Mouse (Mus musculus) ovary, adult 18-20 months (tissue): Measurements from ENCODE around the gene Hist2h2bb.

Source experiments
- DNase-seq: peaks from one replicate; pipeline ENCODE4 v3.0.0; 2022; ENCODE audit warnings: low spot score, mixed read lengths

The Hist2h2bb gene

DNA sequence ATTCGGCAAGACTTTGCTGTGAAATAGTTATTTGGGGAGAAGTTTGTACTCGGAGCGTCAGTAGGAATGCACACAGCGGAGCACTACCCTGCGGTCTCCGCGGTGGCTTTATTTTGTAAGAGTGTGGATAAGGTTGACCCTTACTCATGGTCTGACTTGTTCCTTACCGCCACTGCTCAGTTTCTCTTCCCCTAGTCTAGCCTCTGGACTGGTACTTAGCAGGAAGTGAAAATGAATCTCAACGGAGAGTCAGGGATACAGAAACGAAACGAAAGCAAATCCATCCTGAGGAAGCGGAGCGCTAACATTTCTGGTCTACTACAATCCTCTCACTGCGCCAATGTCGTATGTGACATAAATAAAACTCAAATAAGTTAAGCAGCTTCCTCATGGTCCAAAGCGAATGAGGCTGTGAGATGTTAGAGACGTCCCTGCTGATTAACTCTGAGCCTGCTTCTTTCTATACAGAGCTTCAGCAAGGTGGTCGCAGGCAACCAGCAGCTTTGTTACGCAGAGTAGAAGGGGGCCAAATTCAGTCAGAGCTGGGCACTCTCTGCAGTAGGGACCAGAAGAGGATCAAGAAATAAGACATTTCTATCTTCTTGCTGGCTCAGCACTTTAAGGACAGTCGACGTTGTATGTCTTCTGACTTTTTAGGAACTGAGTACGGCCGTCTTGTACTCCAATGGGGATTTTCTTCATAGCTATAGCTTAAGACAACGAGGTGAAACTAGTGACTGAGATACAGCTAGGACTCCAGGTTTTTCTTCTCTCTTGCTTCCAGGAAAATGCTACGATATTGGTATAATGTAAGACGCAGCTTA, 31.4 kb downstream of the Hist2h2bb start:
- no peak for DNase-seq

DNA sequence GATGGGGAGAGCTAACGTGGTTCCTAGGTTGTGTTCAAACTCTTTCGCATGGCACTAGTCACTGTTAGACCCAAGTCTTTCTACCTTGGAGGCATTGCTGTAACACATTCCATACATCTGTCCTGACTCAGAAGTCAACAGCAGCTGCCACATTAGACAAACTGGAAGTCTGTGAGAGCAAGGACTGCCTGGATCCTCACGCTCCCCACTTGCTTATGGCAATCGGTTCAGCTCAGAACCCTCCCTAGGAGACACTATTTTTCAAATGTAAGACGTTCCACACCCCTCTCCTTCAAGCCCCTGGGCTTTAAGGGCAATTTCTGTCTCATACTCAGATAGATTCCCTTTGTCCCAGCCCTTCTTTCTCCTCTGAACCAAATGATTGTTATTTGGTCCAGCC, 32.5 kb downstream of the Hist2h2bb start:
- no peak for DNase-seq

DNA sequence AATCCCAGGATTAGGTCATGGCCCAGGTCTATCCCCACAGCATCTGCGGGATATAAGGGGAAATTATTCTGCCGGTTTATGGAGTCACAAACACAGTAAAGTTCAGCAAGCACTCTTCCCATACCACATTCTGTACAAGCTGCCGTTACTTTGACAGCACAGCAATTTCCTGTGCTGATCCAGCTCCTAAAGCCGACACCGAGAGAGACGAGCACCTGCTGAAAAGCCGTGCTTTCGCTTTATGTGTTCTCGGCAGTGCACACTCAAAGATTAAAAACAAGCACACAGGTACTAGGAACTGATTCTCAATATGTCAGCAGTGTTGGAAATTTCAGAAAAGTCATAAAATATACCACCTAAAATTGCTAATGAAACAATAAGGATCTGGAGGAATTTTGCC, 37.0 kb downstream of the Hist2h2bb start:
- DNase-seq: no peak

DNA sequence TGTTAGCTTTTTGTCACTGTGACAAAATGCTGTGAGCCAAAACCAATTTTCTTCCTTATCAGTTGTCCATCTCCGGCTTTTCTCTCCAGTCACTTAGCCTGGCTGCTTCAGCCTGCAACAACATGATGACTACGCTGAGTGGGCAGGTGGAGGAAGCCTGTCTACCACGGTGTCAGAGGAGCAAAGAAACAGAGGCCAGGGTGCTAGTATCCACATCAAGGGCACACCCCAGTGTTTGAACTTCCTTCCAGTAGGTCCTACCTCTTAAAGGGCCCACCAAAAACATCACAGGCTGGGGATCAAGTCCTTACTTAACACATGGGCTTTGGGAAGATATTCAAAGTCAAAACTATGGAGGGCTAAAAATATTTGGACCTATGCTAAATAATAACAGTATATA, 39.9 kb downstream of the Hist2h2bb start:
- DNase-seq: no peak

DNA sequence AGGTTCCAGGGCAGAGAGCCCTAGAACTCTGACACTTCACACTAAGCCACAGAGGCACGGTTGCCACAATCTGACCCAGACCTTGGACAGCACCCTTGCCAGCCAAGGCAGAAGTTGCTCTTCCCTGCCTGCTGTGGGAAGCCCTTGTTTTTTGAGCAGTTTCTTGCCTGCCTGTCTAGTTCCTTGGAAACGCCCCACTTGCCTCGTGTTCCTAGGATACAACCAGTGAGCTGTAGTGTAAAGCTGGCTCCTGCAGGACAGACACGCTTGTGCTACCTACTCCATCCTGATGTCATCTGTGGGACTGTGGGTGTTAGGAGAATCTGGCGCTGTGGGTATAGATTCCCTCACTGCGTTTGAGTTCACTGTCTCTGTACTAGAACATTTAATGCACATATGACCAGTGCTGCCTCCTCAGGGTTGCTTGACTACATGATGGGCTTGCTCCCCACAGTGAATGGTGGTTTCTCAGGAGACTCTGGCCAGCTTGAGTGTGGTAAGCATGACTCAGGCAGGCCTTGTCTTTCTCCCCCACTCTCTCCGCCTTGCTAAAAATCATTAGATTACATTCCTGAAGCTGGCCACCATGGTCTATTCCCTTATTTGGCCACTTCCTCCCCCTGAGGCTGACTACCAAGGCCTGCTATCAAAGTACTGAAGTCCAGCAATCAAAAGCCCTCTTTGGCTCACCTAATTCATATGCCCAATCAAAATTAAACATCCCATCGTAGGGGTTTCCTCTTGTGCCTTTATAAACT, 43.0 kb downstream of the Hist2h2bb start:
- DNase-seq: no peak
